Mouse (Mus musculus): ENCODE data around the gene Aff3. TPM values are rescaled to one million over a fixed set of nuclear protein-coding genes. Genes with fewer than 3 reads are reported as not detected.

Gene Aff3
- polyA plus RNA-seq, 1 experiment from 2014 or later = 1.9 TPM

- no peaks in the 10 kb centered on the region for H3K36me3 ChIP-seq (ENCODE audit: control insufficient read depth, insufficient read depth, low read length)
- ATAC-seq (ENCODE audit: low FRiP score, low TSS enrichment) = no peak
- H3K27me3 ChIP-seq (ENCODE audit: control insufficient read depth, insufficient read depth, low read length) = no peaks in the 10 kb centered on the region
- no peak overlapping the region for H3K4me2 ChIP-seq (replicated peaks; ENCODE audit: low read depth)
- H3K9me3 ChIP-seq (ENCODE audit: control insufficient read depth, low read length) = no peaks in the 10 kb centered on the region
- 89% methylated on average over 6 of the region's 6 CpGs for WGBS
- DNase-seq (ENCODE audit: low spot score) = no peak
- H3K9ac ChIP-seq (ENCODE audit: low read length) = no peak overlapping the region
- no peaks in the 10 kb centered on the region for H3K4me1 ChIP-seq (replicated peaks; ENCODE audit: control insufficient read depth, insufficient read depth)
- TF ChIP-seq CTCF (IDR thresholded peaks at IDR 0.05; ENCODE audit: low read depth) (no peak), EP300 (optimal IDR thresholded peaks at IDR 0.05) (no peak)
- no peak overlapping the region for H3K27ac ChIP-seq (replicated peaks)
- no peak overlapping the region for H3K4me3 ChIP-seq (ENCODE audit: low read depth, low read length)
These were observed 249.2 kb downstream of the Aff3 start for GRCm38 (mm10) chr1:38415511-38415910.

GRCm38 (mm10) chr1:38411106-38411505 lies 253.6 kb downstream of the Aff3 start:
- ATAC-seq (ENCODE audit: low FRiP score, low TSS enrichment) (no peak), DNase-seq (ENCODE audit: low spot score) (no peak)
- H3K36me3 ChIP-seq (ENCODE audit: control insufficient read depth, insufficient read depth, low read length) = no peaks in the 10 kb centered on the region
- H3K4me2 ChIP-seq (replicated peaks; ENCODE audit: low read depth) = no peak overlapping the region
- no peak for TF ChIP-seq CTCF (IDR thresholded peaks at IDR 0.05; ENCODE audit: low read depth)
- no peak for TF ChIP-seq EP300 (optimal IDR thresholded peaks at IDR 0.05)
- H3K27ac ChIP-seq (replicated peaks) = no peak overlapping the region
- WGBS = 58% methylated on average over 4 of the region's 4 CpGs
- no peaks in the 10 kb centered on the region for H3K4me1 ChIP-seq (replicated peaks; ENCODE audit: control insufficient read depth, insufficient read depth)
- no peaks in the 10 kb centered on the region for H3K9me3 ChIP-seq (ENCODE audit: control insufficient read depth, low read length)
- H3K4me3 ChIP-seq (ENCODE audit: low read depth, low read length) = no peak overlapping the region
- H3K9ac ChIP-seq (ENCODE audit: low read length) = no peak overlapping the region
- no peaks in the 10 kb centered on the region for H3K27me3 ChIP-seq (ENCODE audit: control insufficient read depth, insufficient read depth, low read length)

- WGBS = 63% methylated on average over 4 of the region's 4 CpGs
- Histone ChIP-seq H3K4me3 (ENCODE audit: low read depth, low read length) (no peak overlapping the region), H3K4me2 (replicated peaks; ENCODE audit: low read depth) (no peak overlapping the region), H3K9ac (ENCODE audit: low read length) (no peak overlapping the region), H3K4me1 (replicated peaks; ENCODE audit: control insufficient read depth, insufficient read depth) (no peaks in the 10 kb centered on the region), H3K27me3 (ENCODE audit: control insufficient read depth, insufficient read depth, low read length) (no peaks in the 10 kb centered on the region), H3K9me3 (ENCODE audit: control insufficient read depth, low read length) (no peaks in the 10 kb centered on the region), H3K36me3 (ENCODE audit: control insufficient read depth, insufficient read depth, low read length) (no peaks in the 10 kb centered on the region), H3K27ac (replicated peaks) (no peak overlapping the region)
- DNase-seq (ENCODE audit: low spot score) = no peak
- TF ChIP-seq CTCF (IDR thresholded peaks at IDR 0.05; ENCODE audit: low read depth) = no peak
- TF ChIP-seq EP300 (optimal IDR thresholded peaks at IDR 0.05) = no peak
- ATAC-seq (ENCODE audit: low FRiP score, low TSS enrichment) = no peak
These were observed 254.3 kb downstream of the Aff3 start for GRCm38 (mm10) chr1:38410457-38410856.

- H3K9me3 ChIP-seq (ENCODE audit: control insufficient read depth, low read length) = no peaks in the 10 kb centered on the region
- 70% methylated on average over 3 of the region's 3 CpGs for WGBS
- TF ChIP-seq EP300 (optimal IDR thresholded peaks at IDR 0.05) (no peak), CTCF (IDR thresholded peaks at IDR 0.05; ENCODE audit: low read depth) (no peak)
These were observed 256.5 kb downstream of the Aff3 start for GRCm38 (mm10) chr1:38408241-38408640.

GRCm38 (mm10) chr1:38403781-38404180 lies 261.0 kb downstream of the Aff3 start:
- DNase-seq (ENCODE audit: low spot score) (no peak), ATAC-seq (ENCODE audit: low FRiP score, low TSS enrichment) (no peak)
- WGBS = 87% methylated on average over 5 of the region's 5 CpGs
- Histone ChIP-seq H3K36me3 (ENCODE audit: control insufficient read depth, insufficient read depth, low read length) (no peaks in the 10 kb centered on the region), H3K9ac (ENCODE audit: low read length) (no peak overlapping the region), H3K27ac (replicated peaks) (no peak overlapping the region), H3K4me3 (ENCODE audit: low read depth, low read length) (no peak overlapping the region), H3K9me3 (ENCODE audit: control insufficient read depth, low read length) (no peaks in the 10 kb centered on the region), H3K27me3 (ENCODE audit: control insufficient read depth, insufficient read depth, low read length) (no peaks in the 10 kb centered on the region), H3K4me1 (replicated peaks; ENCODE audit: control insufficient read depth, insufficient read depth) (no peaks in the 10 kb centered on the region), H3K4me2 (replicated peaks; ENCODE audit: low read depth) (no peak overlapping the region)
- TF ChIP-seq EP300 (optimal IDR thresholded peaks at IDR 0.05) (no peak), CTCF (IDR thresholded peaks at IDR 0.05; ENCODE audit: low read depth) (no peak)

More at GRCm38 (mm10) chr1:38408241-38408640, 256.5 kb downstream of the Aff3 start:
- H3K36me3 ChIP-seq (ENCODE audit: control insufficient read depth, insufficient read depth, low read length) = no peaks in the 10 kb centered on the region
- no peak overlapping the region for H3K4me2 ChIP-seq (replicated peaks; ENCODE audit: low read depth)
- H3K4me3 ChIP-seq (ENCODE audit: low read depth, low read length) = no peak overlapping the region
- H3K27ac ChIP-seq (replicated peaks) = no peak overlapping the region
- ATAC-seq (ENCODE audit: low FRiP score, low TSS enrichment) (no peak), DNase-seq (ENCODE audit: low spot score) (no peak)
- H3K9ac ChIP-seq (ENCODE audit: low read length) = no peak overlapping the region
- H3K4me1 ChIP-seq (replicated peaks; ENCODE audit: control insufficient read depth, insufficient read depth) = no peaks in the 10 kb centered on the region
- H3K27me3 ChIP-seq (ENCODE audit: control insufficient read depth, insufficient read depth, low read length) = no peaks in the 10 kb centered on the region

- no peak overlapping the region for H3K27ac ChIP-seq (replicated peaks)
- no peaks in the 10 kb centered on the region for H3K9me3 ChIP-seq (ENCODE audit: control insufficient read depth, low read length)
- no peak overlapping the region for H3K4me2 ChIP-seq (replicated peaks; ENCODE audit: low read depth)
- no peak overlapping the region for H3K9ac ChIP-seq (ENCODE audit: low read length)
- no peaks in the 10 kb centered on the region for H3K36me3 ChIP-seq (ENCODE audit: control insufficient read depth, insufficient read depth, low read length)
- no peak for DNase-seq (ENCODE audit: low spot score)
- ATAC-seq (ENCODE audit: low FRiP score, low TSS enrichment) = no peak
- no peaks in the 10 kb centered on the region for H3K4me1 ChIP-seq (replicated peaks; ENCODE audit: control insufficient read depth, insufficient read depth)
- no peak overlapping the region for H3K4me3 ChIP-seq (ENCODE audit: low read depth, low read length)
- 56% methylated on average over 4 of the region's 4 CpGs for WGBS
- no peak for TF ChIP-seq EP300 (optimal IDR thresholded peaks at IDR 0.05)
- TF ChIP-seq CTCF (IDR thresholded peaks at IDR 0.05; ENCODE audit: low read depth) = no peak
- no peaks in the 10 kb centered on the region for H3K27me3 ChIP-seq (ENCODE audit: control insufficient read depth, insufficient read depth, low read length)
These were observed 262.9 kb downstream of the Aff3 start for GRCm38 (mm10) chr1:38401856-38402255.

Data from stomach, postnatal 0 days (tissue).